Mouse (Mus musculus): ENCODE results near the gene Sycp1.

DNA sequence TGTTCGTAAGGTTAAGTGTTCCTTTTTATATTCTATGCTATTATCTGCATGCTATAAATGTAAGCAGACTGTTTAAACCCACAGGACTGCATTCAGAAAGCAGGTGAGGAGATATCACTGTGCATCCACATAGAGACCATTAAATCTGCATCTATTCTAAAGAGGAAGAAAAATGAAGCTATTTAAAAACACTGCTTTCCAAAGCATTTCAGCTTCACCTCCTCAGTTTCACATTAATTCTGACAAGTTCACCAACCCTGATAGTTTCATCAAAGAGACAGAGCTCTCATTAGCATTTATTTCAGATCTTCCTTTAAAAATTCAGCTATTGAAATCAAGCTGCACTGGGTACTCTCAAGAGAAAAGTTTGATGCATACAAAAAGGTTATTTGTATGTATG is 2.2 kb upstream of the Sycp1 start:
- TF ChIP-seq POLR2A (IDR thresholded peaks at IDR 0.05; ENCODE audit: low read depth, low read length) (no peak), CTCF (IDR thresholded peaks at IDR 0.05; ENCODE audit: extremely low read depth, insufficient read depth, insufficient read length, insufficient replicate concordance) (no peak)

All from spleen, adult 2 months (tissue).